Mouse (Mus musculus) CH12F3 (cell line): ENCODE data around the gene 6030468B19Rik.

Source experiments
- in situ Hi-C: fragments of 300-500 bp; cut with MboI; formaldehyde crosslinking; loops from 2 replicates; pipeline ENCODE4 v1.14.3; 2020; ENCODE audit warnings: low sequenced_read_pairs

6030468B19Rik gene

GRCm38 (mm10) chr11:117797511-117798159 lies at the start of gene 6030468B19Rik:
TSS of gene 6030468B19Rik (plus strand) at chr11:117797660.
- in situ Hi-C loops: no loop called here

- in situ Hi-C loops: no loop called here
Observed at GRCm38 (mm10) chr11:117748628-117749027, 48.8 kb upstream of the 6030468B19Rik start.

- in situ Hi-C loops: no loop called here
Observed at GRCm38 (mm10) chr11:117749414-117749813, 48.0 kb upstream of the 6030468B19Rik start.

GRCm38 (mm10) chr11:117751544-117751943 lies 45.9 kb upstream of the 6030468B19Rik start:
- in situ Hi-C loops: no loop called here

- in situ Hi-C loops: no loop called here
Observed at GRCm38 (mm10) chr11:117755891-117756290, 41.6 kb upstream of the 6030468B19Rik start.

GRCm38 (mm10) chr11:117759267-117759666 lies 38.2 kb upstream of the 6030468B19Rik start:
- in situ Hi-C loops: no loop called here

- in situ Hi-C loops: no loop called here
Observed at GRCm38 (mm10) chr11:117760374-117761119, 36.9 kb upstream of the 6030468B19Rik start.

GRCm38 (mm10) chr11:117761801-117762200 lies 35.7 kb upstream of the 6030468B19Rik start:
- in situ Hi-C loops: no loop called here

GRCm38 (mm10) chr11:117762246-117762645 lies 35.2 kb upstream of the 6030468B19Rik start:
- in situ Hi-C loops: no loop called here

- in situ Hi-C loops: no loop called here
Observed at GRCm38 (mm10) chr11:117764319-117764718, 33.1 kb upstream of the 6030468B19Rik start.

GRCm38 (mm10) chr11:117765361-117765760 lies 32.1 kb upstream of the 6030468B19Rik start:
- in situ Hi-C loops: no loop called here

GRCm38 (mm10) chr11:117766275-117766674 lies 31.2 kb upstream of the 6030468B19Rik start:
- in situ Hi-C loops: no loop called here

GRCm38 (mm10) chr11:117768725-117769682 lies 28.5 kb upstream of the 6030468B19Rik start:
- in situ Hi-C loops: no loop called here

GRCm38 (mm10) chr11:117769683-117770047 lies 27.8 kb upstream of the 6030468B19Rik start:
- in situ Hi-C loops: no loop called here

- in situ Hi-C loops: no loop called here
Observed at GRCm38 (mm10) chr11:117770407-117770806, 27.1 kb upstream of the 6030468B19Rik start.

- in situ Hi-C loops: no loop called here
Observed at GRCm38 (mm10) chr11:117772352-117772751, 25.1 kb upstream of the 6030468B19Rik start.

GRCm38 (mm10) chr11:117774925-117775324 lies 22.5 kb upstream of the 6030468B19Rik start:
- in situ Hi-C loops: no loop called here

- in situ Hi-C loops: no loop called here
Observed at GRCm38 (mm10) chr11:117775540-117775939, 21.9 kb upstream of the 6030468B19Rik start.

GRCm38 (mm10) chr11:117776085-117776792 lies 21.2 kb upstream of the 6030468B19Rik start:
- in situ Hi-C loops: no loop called here

GRCm38 (mm10) chr11:117777111-117777510 lies 20.3 kb upstream of the 6030468B19Rik start:
- in situ Hi-C loops: no loop called here

- in situ Hi-C loops: no loop called here
Observed at GRCm38 (mm10) chr11:117778031-117778430, 19.4 kb upstream of the 6030468B19Rik start.
